Mouse (Mus musculus) kidney, embryonic 15.5 days (tissue): ENCODE measurements around the gene Fndc3b. TPM values are rescaled to one million over a fixed set of nuclear protein-coding genes. Genes with fewer than 3 reads are reported as not detected.

ENCODE experiments used
- ATAC-seq: fragments of 200-750 bp; cut with Nextera tagmentation; replicated peaks from 2 replicates; pipeline ENCODE4 v1.8.0; 2017; ENCODE audit warnings: moderate TSS enrichment; ENCODE audit not compliant: low FRiP score
- H3K27ac ChIP-seq: fragments of 300-500 bp; sonication (generic); 2 replicates; pipeline ENCODE4 v1.5.1; 2015; ENCODE audit warnings: mild to moderate bottlenecking, inconsistent platforms
- H3K27me3 ChIP-seq: fragments of 300-500 bp; sonication (generic); 2 replicates; pipeline ENCODE4 v1.6.1; 2015; ENCODE audit warnings: inconsistent platforms
- H3K36me3 ChIP-seq: fragments of 300-500 bp; sonication (generic); 2 replicates; pipeline ENCODE4 v1.6.1; 2015; ENCODE audit warnings: inconsistent platforms
- H3K4me1 ChIP-seq: fragments of 300-500 bp; sonication (generic); 2 replicates; pipeline ENCODE4 v1.6.1; 2015; ENCODE audit warnings: inconsistent platforms
- H3K4me2 ChIP-seq: fragments of 300-500 bp; sonication (generic); 2 replicates; pipeline ENCODE4 v1.6.1; 2015; ENCODE audit warnings: moderate library complexity, mild to moderate bottlenecking, inconsistent platforms
- H3K4me3 ChIP-seq: fragments of 300-500 bp; sonication (generic); replicated peaks from 2 replicates; pipeline ENCODE4 v1.5.1; 2015; ENCODE audit warnings: mild to moderate bottlenecking, inconsistent platforms
- H3K9ac ChIP-seq: fragments of 300-500 bp; sonication (generic); 2 replicates; pipeline ENCODE4 v1.6.1; 2015; ENCODE audit warnings: mild to moderate bottlenecking, inconsistent platforms
- H3K9me3 ChIP-seq: fragments of 300-500 bp; sonication (generic); replicated peaks from 2 replicates; pipeline ENCODE4 v1.6.1; 2016; ENCODE audit warnings: inconsistent platforms
- WGBS: fragments of 180-500 bp; shearing (Covaris S2); methylation state at CpG from one replicate; pipeline ENCODE4 v1.1.7; 2015; ENCODE audit warnings: mixed read lengths; 5-methylcytosine and 5-hydroxymethylcytosine counted together
- polyA plus RNA-seq: library from polyadenylated mRNA; unstranded; fragments of >200 nt; fragmentation: Nextera tagmentation; extraction: Ambion mirVana; gene quantifications from 2 replicates; pipeline ENCODE4 v1.2.1, GENCODE M21; 2015

Gene Fndc3b
- polyA plus RNA-seq, 1 experiment from 2014 or later, result 32.8 TPM

DNA sequence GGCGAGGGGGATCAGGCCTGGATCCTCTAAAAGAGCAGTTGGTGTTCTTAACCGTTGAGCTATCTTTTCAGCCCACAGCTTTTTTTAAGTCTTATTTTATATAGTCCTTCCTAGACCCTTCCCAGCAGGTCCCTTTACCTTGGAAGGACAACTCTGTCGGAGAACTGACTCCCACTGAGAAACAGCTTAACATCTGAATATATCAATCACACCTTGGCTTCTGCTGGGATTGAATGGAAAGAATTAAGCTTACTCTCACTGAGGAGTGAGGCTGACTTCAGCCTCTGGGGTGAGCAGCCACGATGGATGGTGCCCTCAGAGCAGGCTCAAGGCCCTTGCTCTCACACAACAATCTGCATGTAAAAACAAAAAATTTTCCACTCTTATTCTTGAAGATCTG is 179.1 kb downstream of the Fndc3b start:
- no peak overlapping the region for H3K4me2 ChIP-seq
- no peak for ATAC-seq
- H3K9ac ChIP-seq, result no peak overlapping the region
- no peaks in the 10 kb centered on the region for H3K27me3 ChIP-seq
- H3K36me3 ChIP-seq, result peaks cover 71% of the 10 kb centered on the region
- no peak overlapping the region for H3K27ac ChIP-seq
- no peaks in the 10 kb centered on the region for H3K9me3 ChIP-seq
- 0 out of 2 replicates have a peak, but pooled peaks cover 4% of the 10 kb centered on the region for H3K4me1 ChIP-seq
- 59% methylated on average over 4 of the region's 4 CpGs for whole genome bisulfite sequencing
- no peak overlapping the region for H3K4me3 ChIP-seq

DNA sequence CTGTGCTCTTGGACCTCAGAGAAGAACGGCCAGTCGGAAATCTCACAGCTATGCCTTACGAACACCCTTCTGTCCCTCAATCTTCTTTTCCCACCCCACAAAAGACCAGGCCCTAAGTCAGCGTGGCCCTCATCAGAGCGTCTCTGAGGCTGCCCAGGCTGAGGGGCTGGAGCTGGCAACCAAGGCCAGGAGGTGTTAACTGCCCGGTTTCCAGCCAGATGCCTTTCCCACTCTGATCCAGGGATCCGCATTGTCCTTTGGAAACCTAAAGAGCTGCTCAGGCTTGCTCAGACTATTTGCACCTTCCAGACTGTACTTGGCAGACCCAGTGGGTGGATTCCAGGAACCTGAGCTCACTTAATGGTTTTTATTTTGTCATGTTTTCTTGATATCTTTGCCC is 180.7 kb downstream of the Fndc3b start:
- no peak for ATAC-seq
- no peak overlapping the region for H3K27ac ChIP-seq
- H3K36me3 ChIP-seq, result peaks cover 57% of the 10 kb centered on the region
- no peak overlapping the region for H3K4me3 ChIP-seq
- H3K9ac ChIP-seq, result no peak overlapping the region
- H3K27me3 ChIP-seq, result no peaks in the 10 kb centered on the region
- no peak overlapping the region for H3K4me2 ChIP-seq
- 61% methylated on average over 7 of the region's 7 CpGs for WGBS
- 0 out of 2 replicates have a peak, but pooled peaks cover 4% of the 10 kb centered on the region for H3K4me1 ChIP-seq
- H3K9me3 ChIP-seq, result no peaks in the 10 kb centered on the region

- 66% methylated on average over 14 of the region's 14 CpGs for WGBS
- no peak overlapping the region for H3K4me2 ChIP-seq
- H3K27ac ChIP-seq, result no peak overlapping the region
- H3K4me1 ChIP-seq, result 0 out of 2 replicates have a peak, but pooled peaks cover under 1% of the 10 kb centered on the region
- ATAC-seq, result no peak
- peaks cover 51% of the 10 kb centered on the region for H3K36me3 ChIP-seq
- H3K4me3 ChIP-seq, result no peak overlapping the region
- no peak overlapping the region for H3K9ac ChIP-seq
- H3K27me3 ChIP-seq, result no peaks in the 10 kb centered on the region
- H3K9me3 ChIP-seq, result no peaks in the 10 kb centered on the region
Observed at GRCm38 (mm10) chr3:27529221-27530051, 181.7 kb downstream of the Fndc3b start.

- Histone ChIP-seq H3K27ac (no peak overlapping the region), H3K36me3 (peaks cover 49% of the 10 kb centered on the region), H3K4me2 (no peak overlapping the region), H3K4me1 (no peaks in the 10 kb centered on the region), H3K9me3 (no peaks in the 10 kb centered on the region), H3K9ac (no peak overlapping the region), H3K27me3 (no peaks in the 10 kb centered on the region), H3K4me3 (no peak overlapping the region)
- no peak for ATAC-seq
- 92% methylated on average over 3 of the region's 3 CpGs for WGBS
Observed at GRCm38 (mm10) chr3:27526991-27527390, 184.1 kb downstream of the Fndc3b start.

- Histone ChIP-seq H3K4me3 (no peak overlapping the region), H3K4me1 (no peaks in the 10 kb centered on the region), H3K27me3 (no peaks in the 10 kb centered on the region), H3K27ac (no peak overlapping the region), H3K9me3 (no peaks in the 10 kb centered on the region), H3K9ac (no peak overlapping the region), H3K4me2 (no peak overlapping the region), H3K36me3 (peaks cover 32% of the 10 kb centered on the region)
- no peak for ATAC-seq
- 74% methylated on average over 12 of the region's 12 CpGs for WGBS
Observed at GRCm38 (mm10) chr3:27523176-27523936, 187.8 kb downstream of the Fndc3b start.

DNA sequence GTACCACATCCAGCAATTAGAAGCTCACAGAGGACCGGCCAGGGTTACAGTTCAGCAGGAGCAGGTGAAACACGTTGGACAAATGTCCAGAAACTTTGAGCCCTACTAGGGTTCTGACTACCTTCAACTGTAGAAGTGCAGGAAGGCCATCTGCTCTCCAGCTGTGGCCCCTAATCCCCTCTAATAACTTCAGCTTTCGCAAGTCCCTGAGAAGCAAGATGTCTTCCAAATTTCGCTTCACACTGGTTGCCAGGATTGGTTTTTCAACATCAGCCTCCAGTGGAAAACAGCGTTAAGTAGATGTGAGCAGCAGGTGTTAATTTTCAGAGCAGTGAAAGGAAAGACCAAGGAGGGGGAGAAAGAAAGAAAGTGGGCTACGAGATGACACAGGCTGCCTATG is 190.7 kb downstream of the Fndc3b start:
- Histone ChIP-seq H3K9me3 (no peaks in the 10 kb centered on the region), H3K4me2 (no peak overlapping the region), H3K4me1 (peaks cover 3% of the 10 kb centered on the region; the same call in 1 of the 2 replicates), H3K27me3 (no peaks in the 10 kb centered on the region), H3K36me3 (peaks cover 28% of the 10 kb centered on the region), H3K4me3 (no peak overlapping the region), H3K27ac (no peak overlapping the region), H3K9ac (no peak overlapping the region)
- ATAC-seq, result no peak
- 63% methylated on average over 6 of the region's 6 CpGs for WGBS

GRCm38 (mm10) chr3:27519481-27519880 is 191.6 kb downstream of the Fndc3b start:
- no peak overlapping the region for H3K4me2 ChIP-seq
- H3K9me3 ChIP-seq, result no peaks in the 10 kb centered on the region
- no peak for ATAC-seq
- no peak overlapping the region for H3K27ac ChIP-seq
- no peak overlapping the region for H3K4me3 ChIP-seq
- H3K4me1 ChIP-seq, result peaks cover 3% of the 10 kb centered on the region; the same call in 1 of the 2 replicates
- H3K9ac ChIP-seq, result no peak overlapping the region
- 86% methylated on average over 6 of the region's 6 CpGs for WGBS
- H3K27me3 ChIP-seq, result no peaks in the 10 kb centered on the region
- H3K36me3 ChIP-seq, result peaks cover 28% of the 10 kb centered on the region

GRCm38 (mm10) chr3:27518935-27519334 is 192.2 kb downstream of the Fndc3b start:
- Histone ChIP-seq H3K36me3 (peaks cover 31% of the 10 kb centered on the region), H3K4me2 (no peak overlapping the region), H3K9ac (no peak overlapping the region), H3K4me3 (no peak overlapping the region), H3K27ac (no peak overlapping the region), H3K9me3 (no peaks in the 10 kb centered on the region), H3K4me1 (peaks cover 3% of the 10 kb centered on the region; the same call in 1 of the 2 replicates), H3K27me3 (no peaks in the 10 kb centered on the region)
- no peak for ATAC-seq
- 80% methylated on average over 9 of the region's 9 CpGs for WGBS

DNA sequence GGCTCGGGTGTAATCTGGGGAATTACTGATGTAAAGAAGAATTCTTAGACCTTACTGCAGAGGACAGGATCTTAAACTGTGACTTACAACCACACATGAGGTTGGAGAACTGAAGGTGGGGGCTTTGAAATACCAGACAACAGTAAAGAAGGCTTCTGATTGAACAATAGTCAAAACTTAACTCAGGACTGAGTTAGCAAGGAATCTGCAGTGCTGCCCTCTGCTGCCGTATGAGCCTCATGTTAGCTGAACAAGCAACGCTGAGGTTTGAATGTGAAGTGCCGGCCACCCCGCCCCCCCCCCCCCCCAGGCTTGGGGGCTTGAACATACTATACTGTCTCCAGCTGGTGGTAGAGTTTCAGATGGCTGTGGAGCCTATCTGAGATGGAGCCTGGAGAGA is 194.6 kb downstream of the Fndc3b start:
- H3K27ac ChIP-seq, result no peak overlapping the region
- WGBS, result 44% methylated on average over 5 of the region's 5 CpGs
- no peaks in the 10 kb centered on the region for H3K27me3 ChIP-seq
- ATAC-seq, result no peak; the same call in 1 of the 2 replicates
- H3K36me3 ChIP-seq, result peaks cover 23% of the 10 kb centered on the region
- H3K9me3 ChIP-seq, result no peaks in the 10 kb centered on the region
- H3K4me3 ChIP-seq, result no peak overlapping the region
- H3K4me1 ChIP-seq, result peaks cover 11% of the 10 kb centered on the region; the same call in 1 of the 2 replicates
- H3K9ac ChIP-seq, result no peak overlapping the region
- no peak overlapping the region for H3K4me2 ChIP-seq

GRCm38 (mm10) chr3:27511765-27512164 is 199.3 kb downstream of the Fndc3b start:
- H3K4me1 ChIP-seq, result peaks cover 12% of the 10 kb centered on the region; the same call in 1 of the 2 replicates
- no peak overlapping the region for H3K4me2 ChIP-seq
- no peak overlapping the region for H3K4me3 ChIP-seq
- peaks cover 35% of the 10 kb centered on the region for H3K36me3 ChIP-seq
- no peak overlapping the region for H3K27ac ChIP-seq
- H3K27me3 ChIP-seq, result no peaks in the 10 kb centered on the region
- H3K9me3 ChIP-seq, result no peaks in the 10 kb centered on the region
- H3K9ac ChIP-seq, result no peak overlapping the region
- WGBS, result 45% methylated on average over 10 of the region's 10 CpGs
- no peak for ATAC-seq

DNA sequence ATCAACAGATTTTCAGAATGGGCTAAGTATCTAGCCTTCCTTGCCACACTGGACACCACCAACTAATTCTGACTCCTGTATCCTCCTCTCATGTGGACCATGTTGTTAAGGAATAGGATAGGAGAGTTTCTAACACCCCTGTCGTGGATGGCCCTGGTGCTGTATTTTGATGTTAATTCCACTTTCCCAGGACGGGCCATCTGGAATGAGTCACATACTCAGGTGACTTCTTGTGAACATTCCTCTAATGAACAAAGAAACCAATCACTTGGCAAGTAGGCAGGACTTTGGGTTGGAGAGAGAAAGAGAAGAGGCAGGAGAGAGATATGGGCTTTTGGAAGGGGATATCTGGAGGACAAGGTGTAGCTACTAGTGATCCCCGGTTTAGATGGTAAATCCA is 204.2 kb downstream of the Fndc3b start:
- Histone ChIP-seq H3K36me3 (peaks cover 67% of the 10 kb centered on the region), H3K27ac (no peak overlapping the region), H3K9me3 (no peaks in the 10 kb centered on the region), H3K27me3 (no peaks in the 10 kb centered on the region), H3K4me1 (peaks cover 4% of the 10 kb centered on the region; the same call in 1 of the 2 replicates), H3K4me3 (no peak overlapping the region), H3K9ac (no peak overlapping the region), H3K4me2 (no peak overlapping the region)
- 89% methylated on average over 3 of the region's 3 CpGs for WGBS
- no peak for ATAC-seq

DNA sequence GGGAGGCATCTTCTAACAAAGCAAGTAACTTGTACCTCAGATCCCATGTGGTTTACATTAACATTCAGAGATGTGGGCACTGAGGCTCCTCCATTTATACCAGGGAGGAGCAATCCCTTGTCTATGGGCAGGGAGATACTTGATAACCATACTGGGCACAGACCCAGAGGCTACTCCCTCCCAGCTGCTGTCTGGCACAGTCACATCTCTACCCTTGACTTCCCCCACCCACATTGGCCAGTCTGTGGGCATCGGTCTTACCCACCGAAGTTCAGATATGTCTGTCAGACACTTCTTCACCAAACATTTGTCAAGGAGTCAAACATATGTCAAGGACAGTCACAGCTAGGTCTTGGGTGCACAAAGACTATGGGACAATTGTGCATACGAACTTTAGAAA is 205.5 kb downstream of the Fndc3b start:
- Histone ChIP-seq H3K27ac (no peak overlapping the region), H3K4me3 (no peak overlapping the region), H3K4me2 (no peak overlapping the region), H3K36me3 (peaks cover 80% of the 10 kb centered on the region), H3K9ac (no peak overlapping the region), H3K9me3 (no peaks in the 10 kb centered on the region), H3K4me1 (no peaks in the 10 kb centered on the region), H3K27me3 (no peaks in the 10 kb centered on the region)
- ATAC-seq, result no peak
- 87% methylated on average over 3 of the region's 3 CpGs for WGBS
